6 mouse cellular contexts compared by ENCODE assay signal in genomic region chr11:6934157-6934556, GRCm38 (mm10).
"Had no signal": no experiment of that assay in that cellular context is flagged by ENCODE, and none has a peak within 500 bp of the region (broad histone marks: within the 10 kb centered on the region; RNA-seq: fewer than 3 reads in every experiment).

No protein-coding gene starts in this region.

- DNase-seq: kidney, adult 11 months; kidney, adult 9 months; kidney, postnatal 36 days; lung, adult 18-20 months; thymus, postnatal 4 days had no signal

- ATAC-seq: midbrain, embryonic 13.5 days had no signal
